Mouse (Mus musculus) CH12.LX (cell line): ENCODE measurements at regions not wholly inside any gene's neighbourhood (a gene's known extent, or its start where the extent isn't known, plus 50 kb on each side); places are given as distances from the start of the nearest gene placed in this dataset.

Source experiments
- DNase-seq: peaks from one replicate; pipeline ENCODE4 v3.0.0-alpha.2; 2013; ENCODE audit errors: extremely low read depth
- H3K27ac ChIP-seq: 2 replicates; pipeline ENCODE4 v1.5.1; 2012; ENCODE audit warnings: low read depth, mild to moderate bottlenecking, control low read depth, moderate library complexity; ENCODE audit not compliant: insufficient read depth
- H3K27me3 ChIP-seq: replicated peaks from 2 replicates; pipeline ENCODE3; 2012; ENCODE audit warnings: inconsistent platforms
- H3K36me3 ChIP-seq, 2 experiments: replicated peaks in 1 of 2; 2 replicates each; pipeline versions ENCODE3 to v1.6.1; 2012; ENCODE audit warnings: inconsistent platforms in 1 of 2, low read length in 1 of 2, mild to moderate bottlenecking in 1 of 2, mixed read lengths in 1 of 2, moderate library complexity in 1 of 2; ENCODE audit not compliant: control insufficient read depth in 1 of 2, insufficient read depth in 1 of 2
- H3K4me1 ChIP-seq, 2 experiments: 2 replicates each; pipeline ENCODE4 v1.6.1; 2012; ENCODE audit warnings: inconsistent platforms in 1 of 2, moderate library complexity in 1 of 2; ENCODE audit not compliant: insufficient read depth in 2 of 2, control insufficient read depth in 1 of 2
- H3K4me2 ChIP-seq: 2 replicates; pipeline ENCODE4 v1.6.1; 2012; ENCODE audit warnings: low read depth, mild to moderate bottlenecking, control low read depth; ENCODE audit not compliant: poor library complexity, insufficient read depth, severe bottlenecking
- H3K4me3 ChIP-seq, 3 experiments: fragments of 150-350 bp in 1 of 3; sonication (generic) in 1 of 3; replicated peaks in 1 of 3; 2 replicates each; pipeline versions ENCODE3 to v1.5.1; 2011 to 2012; ENCODE audit warnings: low read depth in 2 of 3, low read length in 2 of 3, mild to moderate bottlenecking in 2 of 3, moderate library complexity in 2 of 3, control low read depth in 1 of 3, improper control_type of control experiment in 1 of 3, inconsistent platforms in 1 of 3, mixed read lengths in 1 of 3; ENCODE audit not compliant: poor library complexity in 1 of 3
- H3K79me2 ChIP-seq: replicated peaks from 2 replicates; pipeline ENCODE4 v1.6.1; 2012; ENCODE audit warnings: mild to moderate bottlenecking, moderate library complexity; ENCODE audit not compliant: control insufficient read depth, poor library complexity, insufficient read depth, severe bottlenecking; ENCODE audit errors: extremely low read depth
- H3K9ac ChIP-seq: 2 replicates; pipeline ENCODE4 v1.6.1; 2012; ENCODE audit warnings: low read depth, mild to moderate bottlenecking, control low read depth, moderate library complexity; ENCODE audit not compliant: insufficient read depth
- H3K9me3 ChIP-seq: replicated peaks from 2 replicates; pipeline ENCODE3; 2012; ENCODE audit warnings: low read length, inconsistent platforms, mixed read lengths
- BHLHE40 ChIP-seq: IDR thresholded peaks from 2 replicates; pipeline ENCODE4 v1.6.1; 2011; ENCODE audit warnings: mild to moderate bottlenecking, low read depth, low read length, improper control_type of control experiment
- CHD1 ChIP-seq: IDR thresholded peaks from 2 replicates; pipeline ENCODE4 v1.6.1; 2012; ENCODE audit warnings: low read depth, low read length, improper control_type of control experiment, inconsistent platforms
- CHD2 ChIP-seq: IDR thresholded peaks from 2 replicates; pipeline ENCODE4 v1.6.1; 2011; ENCODE audit warnings: low read length, improper control_type of control experiment
- CTCF ChIP-seq, 2 experiments: IDR thresholded peaks in 1 of 2; conservative IDR thresholded peaks in 1 of 2; 2 replicates each; pipeline ENCODE4 v1.5.1; 2011 to 2012; ENCODE audit warnings: low read depth in 2 of 2, low read length in 2 of 2, improper control_type of control experiment in 1 of 2, inconsistent platforms in 1 of 2, mild to moderate bottlenecking in 1 of 2, moderate library complexity in 1 of 2
- E2F4 ChIP-seq: IDR thresholded peaks from 2 replicates; pipeline ENCODE4 v1.6.1; 2011; ENCODE audit warnings: low read depth, low read length, improper control_type of control experiment; ENCODE audit not compliant: insufficient replicate concordance
- EP300 ChIP-seq: IDR thresholded peaks from 2 replicates; pipeline ENCODE4 v1.6.1; 2011; ENCODE audit warnings: low read length, improper control_type of control experiment
- GABPA ChIP-seq: IDR thresholded peaks from 2 replicates; pipeline ENCODE4 v1.6.1; 2012; ENCODE audit warnings: low read depth, low read length, improper control_type of control experiment, inconsistent platforms; ENCODE audit not compliant: insufficient replicate concordance
- HCFC1 ChIP-seq: IDR thresholded peaks from 2 replicates; pipeline ENCODE4 v1.6.1; 2012; ENCODE audit warnings: low read depth, mild to moderate bottlenecking, inconsistent platforms, low read length, improper control_type of control experiment
- KAT2A ChIP-seq: IDR thresholded peaks from 2 replicates; pipeline ENCODE4 v1.6.1; 2012; ENCODE audit warnings: low read length, improper control_type of control experiment, inconsistent platforms; ENCODE audit not compliant: insufficient replicate concordance
- MAX ChIP-seq: IDR thresholded peaks from 2 replicates; pipeline ENCODE4 v1.6.1; 2011; ENCODE audit warnings: low read length, improper control_type of control experiment
- MAZ ChIP-seq: IDR thresholded peaks from 2 replicates; pipeline ENCODE4 v1.6.1; 2012; ENCODE audit warnings: low read depth, mild to moderate bottlenecking, inconsistent platforms, low read length, improper control_type of control experiment, moderate library complexity
- MEF2A ChIP-seq: IDR thresholded peaks from 2 replicates; pipeline ENCODE4 v1.6.1; 2014; ENCODE audit warnings: low read depth, mild to moderate bottlenecking, inconsistent platforms, low read length, improper control_type of control experiment, borderline replicate concordance
- MYC ChIP-seq: IDR thresholded peaks from 2 replicates; pipeline ENCODE4 v1.6.1; 2011; ENCODE audit warnings: low read depth, mild to moderate bottlenecking, improper control_type of control experiment, low read length
- NELFE ChIP-seq: IDR thresholded peaks from 2 replicates; pipeline ENCODE4 v1.6.1; 2011; ENCODE audit warnings: low read depth, low read length, improper control_type of control experiment
- NRF1 ChIP-seq: IDR thresholded peaks from 2 replicates; pipeline ENCODE4 v1.6.1; 2014; ENCODE audit warnings: low read depth, mild to moderate bottlenecking, inconsistent platforms, low read length, improper control_type of control experiment, moderate library complexity
- POLR2A ChIP-seq: IDR thresholded peaks from 2 replicates; pipeline ENCODE4 v1.6.1; 2011; ENCODE audit warnings: low read depth, mild to moderate bottlenecking, improper control_type of control experiment, low read length
- POLR2AphosphoS2 ChIP-seq: IDR thresholded peaks from 2 replicates; pipeline ENCODE4 v1.6.1; 2011; ENCODE audit warnings: low read depth, low read length, improper control_type of control experiment
- RAD21 ChIP-seq: IDR thresholded peaks from 2 replicates; pipeline ENCODE4 v1.6.1; 2011; ENCODE audit warnings: low read depth, mild to moderate bottlenecking, low read length, improper control_type of control experiment, moderate library complexity
- RCOR1 ChIP-seq: conservative IDR thresholded peaks from 2 replicates; pipeline ENCODE4 v1.6.1; 2012; ENCODE audit warnings: low read depth, mild to moderate bottlenecking, inconsistent platforms, low read length, improper control_type of control experiment
- SIN3A ChIP-seq: IDR thresholded peaks from 2 replicates; pipeline ENCODE4 v1.6.1; 2012; ENCODE audit warnings: low read length, improper control_type of control experiment, inconsistent platforms
- SMC3 ChIP-seq: IDR thresholded peaks from 2 replicates; pipeline ENCODE4 v1.6.1; 2011; ENCODE audit warnings: low read depth, low read length, improper control_type of control experiment
- TBP ChIP-seq: conservative IDR thresholded peaks from 2 replicates; pipeline ENCODE4 v1.6.1; 2011; ENCODE audit warnings: low read depth, low read length, improper control_type of control experiment
- TCF12 ChIP-seq: IDR thresholded peaks from 2 replicates; pipeline ENCODE4 v1.6.1; 2014; ENCODE audit warnings: low read depth, mild to moderate bottlenecking, inconsistent platforms, low read length, improper control_type of control experiment
- UBTF ChIP-seq: IDR thresholded peaks from 2 replicates; pipeline ENCODE4 v1.6.1; 2012; ENCODE audit warnings: low read depth, mild to moderate bottlenecking, inconsistent platforms, low read length, improper control_type of control experiment, moderate library complexity
- ZKSCAN1 ChIP-seq: IDR thresholded peaks from 2 replicates; pipeline ENCODE4 v1.6.1; 2012; ENCODE audit warnings: low read depth, inconsistent platforms, low read length, improper control_type of control experiment, borderline replicate concordance
- dilution Hi-C: fragments of 300-500 bp; cut with MboI; formaldehyde crosslinking; loops from 2 replicates; pipeline ENCODE4 v1.14.3; 2020; ENCODE audit warnings: low sequenced_read_pairs; ENCODE audit not compliant: extremely low pct_unique_long_range_greater_than_20kb, extremely low pct_ligation_motif_present
- in situ Hi-C: fragments of 300-500 bp; cut with MboI; formaldehyde crosslinking; loops from 3 replicates; pipeline ENCODE4 v1.14.3; 2019; ENCODE audit warnings: low sequenced_read_pairs, low pct_ligation_motif_present, low pct_unique_long_range_greater_than_20kb, mixed read lengths

- no peak for TF ChIP-seq CHD2
- no peak for TF ChIP-seq E2F4
- TF ChIP-seq SMC3 = no peak
- TF ChIP-seq CHD1 = no peak
- no peak for TF ChIP-seq BHLHE40
- TF ChIP-seq MAX = no peak
- no peak for TF ChIP-seq RAD21
- no peaks in the 10 kb centered on the region for H3K27me3 ChIP-seq
- dilution Hi-C loops = no loop called here
- H3K4me1 ChIP-seq = no peaks in the 10 kb centered on the region
- no peak for DNase-seq
- no peak overlapping the region for H3K4me3 ChIP-seq
- no peak overlapping the region for H3K27ac ChIP-seq
- no peaks in the 10 kb centered on the region for H3K79me2 ChIP-seq
- H3K36me3 ChIP-seq = no peaks in the 10 kb centered on the region
- in situ Hi-C loops = loop anchor here (25.0 kb wide), 1 partner anchor 877 kb away; no protein-coding TSS in a partner anchor
- no peak overlapping the region for H3K9ac ChIP-seq
- no peaks in the 10 kb centered on the region for H3K9me3 ChIP-seq
- H3K4me2 ChIP-seq = no peak overlapping the region
Measured at GRCm38 (mm10) chr2:48010308-48010707, 803.6 kb upstream of the Acvr2a start.

DNA sequence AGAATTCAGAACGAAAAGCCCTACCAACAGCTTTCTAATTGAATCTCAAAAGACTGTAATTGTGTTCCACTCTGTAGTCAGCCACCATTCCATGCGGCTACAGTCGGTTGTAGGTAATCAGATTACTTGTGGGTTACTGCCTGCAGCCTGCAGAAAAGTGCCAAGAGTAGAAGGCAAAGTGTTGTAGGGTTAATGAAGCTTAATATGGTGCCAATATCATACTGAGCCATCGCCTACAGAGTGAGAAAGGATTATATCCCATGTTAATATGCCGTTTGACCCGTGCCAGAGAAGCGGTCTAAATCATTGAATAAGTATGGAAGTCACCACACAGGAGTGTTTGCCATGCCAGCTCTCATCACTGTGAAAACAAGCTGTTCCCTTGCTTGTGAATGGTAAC is 786.4 kb upstream of the Acvr2a start:
- in situ Hi-C loops (no loop called here), dilution Hi-C loops (no loop called here)
- no peaks in the 10 kb centered on the region for H3K4me1 ChIP-seq
- no peak overlapping the region for H3K4me2 ChIP-seq
- H3K9me3 ChIP-seq = no peaks in the 10 kb centered on the region
- no peak overlapping the region for H3K4me3 ChIP-seq
- H3K9ac ChIP-seq = no peak overlapping the region
- H3K79me2 ChIP-seq = no peaks in the 10 kb centered on the region
- H3K27ac ChIP-seq = no peak overlapping the region
- H3K27me3 ChIP-seq = no peaks in the 10 kb centered on the region
- TF ChIP-seq KAT2A = no peak
- TF ChIP-seq NRF1 = no peak
- TF ChIP-seq EP300 = no peak
- TF ChIP-seq TBP = no peak
- no peak for TF ChIP-seq CTCF (conservative IDR thresholded peaks at IDR 0.05 in 1 of 2, IDR thresholded peaks at IDR 0.05 in 1 of 2; ENCODE audit: low read depth in 2 of 2, low read length in 2 of 2)
- TF ChIP-seq ZKSCAN1 = no peak
- no peak for TF ChIP-seq GABPA
- TF ChIP-seq BHLHE40 = no peak
- no peak for TF ChIP-seq SIN3A
- TF ChIP-seq HCFC1 = no peak
- no peaks in the 10 kb centered on the region for H3K36me3 ChIP-seq
- no peak for DNase-seq

- H3K27me3 ChIP-seq = no peaks in the 10 kb centered on the region
- H3K9ac ChIP-seq = no peak overlapping the region
- H3K4me3 ChIP-seq = no peak overlapping the region
- H3K9me3 ChIP-seq = peaks cover 2% of the 10 kb centered on the region
- H3K4me2 ChIP-seq = no peak overlapping the region
- no peak for TF ChIP-seq GABPA
- no peak for TF ChIP-seq MEF2A
- TF ChIP-seq BHLHE40 = no peak
- no peak for TF ChIP-seq TCF12
- TF ChIP-seq MAZ = no peak
- no peak for TF ChIP-seq POLR2AphosphoS2
- no peak for TF ChIP-seq NRF1
- TF ChIP-seq RAD21 = no peak
- no peak for TF ChIP-seq RCOR1
- TF ChIP-seq UBTF = no peak
- no peak for TF ChIP-seq POLR2A
- TF ChIP-seq NELFE = no peak
- no peak for TF ChIP-seq MYC
- TF ChIP-seq CHD2 = no peak
- H3K36me3 ChIP-seq = no peaks in the 10 kb centered on the region
- in situ Hi-C loops = no loop called here
- no peaks in the 10 kb centered on the region for H3K4me1 ChIP-seq
- no peak for DNase-seq
- no peaks in the 10 kb centered on the region for H3K79me2 ChIP-seq
- dilution Hi-C loops = no loop called here
- no peak overlapping the region for H3K27ac ChIP-seq
Measured at GRCm38 (mm10) chr2:48061375-48061774, 752.5 kb upstream of the Acvr2a start.
